Mouse (Mus musculus) bone marrow, adult 2 months (tissue): ENCODE data around the gene Ahsa1. TPM values are rescaled to one million over a fixed set of nuclear protein-coding genes. Genes with fewer than 3 reads are reported as not detected.

ENCODE experiments used
- H3K27ac ChIP-seq: fragments of 200-500 bp; 2 replicates; pipeline ENCODE4 v1.5.1; 2012; ENCODE audit warnings: low read depth, mild to moderate bottlenecking, control low read depth, inconsistent platforms, low read length; ENCODE audit not compliant: control insufficient read depth, poor library complexity, insufficient read depth
- H3K4me1 ChIP-seq: fragments of 200-500 bp; 2 replicates; pipeline ENCODE4 v1.6.1; 2011; ENCODE audit warnings: low read length; ENCODE audit not compliant: control insufficient read depth, insufficient read depth
- H3K4me3 ChIP-seq: fragments of 200-500 bp; replicated peaks from 2 replicates; pipeline ENCODE3; 2011; ENCODE audit warnings: mild to moderate bottlenecking, low read depth, low read length, control low read depth; ENCODE audit not compliant: control insufficient read depth
- CTCF ChIP-seq: fragments of 200-500 bp; IDR thresholded peaks from 2 replicates; pipeline ENCODE4 v1.5.1; 2011; ENCODE audit warnings: low read length, control low read depth; ENCODE audit not compliant: control insufficient read depth, insufficient read depth
- POLR2A ChIP-seq: fragments of 200-500 bp; IDR thresholded peaks from 2 replicates; pipeline ENCODE4 v1.6.1; 2011; ENCODE audit warnings: low read depth, mild to moderate bottlenecking, control low read depth, low read length, borderline replicate concordance; ENCODE audit not compliant: control insufficient read depth
- WGBS: fragments of 180-500 bp; shearing (Covaris S2); methylation state at CpG from one replicate; pipeline ENCODE4 v1.1.7; 2018; 5-methylcytosine and 5-hydroxymethylcytosine counted together
- polyA plus RNA-seq: library from polyadenylated mRNA; stranded (reverse); fragments of >200 nt; gene quantifications from 2 replicates; pipeline ENCODE4 v1.2.4, GENCODE M21; 2011; ENCODE audit warnings: low replicate concordance; ENCODE audit not compliant: missing spikeins, insufficient read depth, insufficient read length

Gene Ahsa1
- polyA plus RNA-seq: 49.0 and 74.4 TPM in 2 replicates

- peak; percentile 95; the same call in 1 of the 2 replicates for TF ChIP-seq POLR2A
- TF ChIP-seq CTCF: no peak
- Histone ChIP-seq H3K4me3 (peak within 1 kb of the TSS; percentile 94), H3K27ac (peak within 1 kb of the TSS; percentile 82), H3K4me1 (peaks cover 5% of the 10 kb centered on the region; the same call in 1 of the 2 replicates)
- WGBS: under 1% methylated on average over 31 of the region's 31 CpGs
Observed at GRCm38 (mm10) chr12:87266108-87266826, at the start of gene Ahsa1, which contains the start of gene Vipas39. Ahsa1 (plus strand) TSS chr12:87266479. Vipas39 (minus strand) TSS chr12:87266256.

GRCm38 (mm10) chr12:87217596-87217995 is 48.7 kb upstream of the Ahsa1 start:
- no peak for TF ChIP-seq CTCF
- no peak for TF ChIP-seq POLR2A
- H3K4me1 ChIP-seq: no peaks in the 10 kb centered on the region
- no peak overlapping the region for H3K4me3 ChIP-seq

DNA sequence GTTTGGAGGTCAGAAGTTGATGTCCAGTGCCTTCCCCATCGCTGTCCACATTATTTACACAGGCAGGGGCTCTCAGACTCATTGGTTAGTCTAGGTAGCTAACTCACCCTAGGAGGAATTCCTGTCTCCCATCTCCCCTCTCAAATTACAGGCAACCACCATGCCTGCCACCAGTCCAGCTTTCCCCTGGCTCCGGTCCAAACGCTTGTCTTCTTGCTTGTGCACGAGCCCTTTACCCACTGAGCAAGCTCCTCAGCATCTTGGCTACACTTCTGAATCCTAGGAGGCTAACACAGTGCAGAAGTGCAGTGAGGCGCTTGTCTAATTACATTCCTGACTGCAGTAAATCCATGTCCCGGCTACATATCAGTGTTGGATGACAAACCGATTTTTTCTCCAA is 46.9 kb upstream of the Ahsa1 start:
- no peaks in the 10 kb centered on the region for H3K4me1 ChIP-seq

More at GRCm38 (mm10) chr12:87217596-87217995, 48.7 kb upstream of the Ahsa1 start:
- no peak overlapping the region for H3K27ac ChIP-seq

DNA sequence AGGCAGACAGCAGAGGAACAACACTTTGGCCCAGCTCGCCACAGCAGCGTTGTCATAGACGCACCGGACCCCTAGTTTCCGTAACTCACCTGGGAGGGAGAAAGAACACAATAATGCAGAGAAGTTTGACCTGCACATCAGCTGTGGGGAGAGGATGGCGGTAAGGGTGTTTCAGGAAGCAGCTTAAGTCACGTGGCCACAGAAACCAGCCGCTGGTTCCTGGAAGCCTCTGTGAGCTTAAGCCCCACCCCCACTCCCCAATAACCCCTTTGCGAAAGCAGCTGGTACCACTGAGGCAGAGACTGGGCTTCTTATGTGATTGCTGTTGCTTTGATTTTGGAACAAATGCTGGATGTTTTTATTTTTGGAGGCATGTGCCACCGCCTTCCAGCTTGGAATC is 41.3 kb upstream of the Ahsa1 start:
- Histone ChIP-seq H3K4me3 (no peak overlapping the region), H3K27ac (no peak overlapping the region), H3K4me1 (peaks cover under 1% of the 10 kb centered on the region; the same call in 1 of the 2 replicates)
- no peak for TF ChIP-seq CTCF
- no peak for TF ChIP-seq POLR2A
- WGBS: 53% methylated on average over 10 of the region's 10 CpGs

More for the DNA sequence above, 46.9 kb upstream of the Ahsa1 start:
- Histone ChIP-seq H3K4me3 (no peak overlapping the region), H3K27ac (no peak overlapping the region)
- TF ChIP-seq POLR2A (no peak), CTCF (no peak)
- 82% methylated on average over 7 of the region's 7 CpGs for WGBS

- no peak overlapping the region for H3K27ac ChIP-seq
- no peak overlapping the region for H3K4me3 ChIP-seq
- TF ChIP-seq POLR2A (no peak), CTCF (no peak)
- 73% methylated on average over 7 of the region's 7 CpGs for WGBS
- peaks cover 2% of the 10 kb centered on the region; the same call in 1 of the 2 replicates for H3K4me1 ChIP-seq
Observed at GRCm38 (mm10) chr12:87226801-87227200, 39.5 kb upstream of the Ahsa1 start.

DNA sequence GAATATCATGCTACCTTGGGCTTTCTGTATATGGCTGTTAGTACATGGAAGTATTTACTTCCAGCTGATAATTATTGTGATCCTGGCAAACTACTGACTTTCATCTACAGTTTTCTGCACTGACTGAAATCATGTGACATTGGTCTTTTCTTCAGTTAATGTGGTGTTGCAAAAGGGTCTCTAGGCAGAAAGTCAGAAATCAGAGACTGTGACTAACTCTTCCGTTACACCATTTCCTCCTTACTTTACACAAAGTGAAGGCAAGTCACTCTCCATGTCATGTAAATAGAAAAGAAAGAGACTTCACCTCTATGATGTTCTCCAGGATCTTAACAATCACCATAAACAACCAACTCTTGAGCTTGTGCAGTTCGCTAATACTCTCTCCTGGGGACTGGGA is 36.6 kb upstream of the Ahsa1 start:
- Histone ChIP-seq H3K27ac (no peak overlapping the region), H3K4me3 (no peak overlapping the region), H3K4me1 (peaks cover 2% of the 10 kb centered on the region; the same call in 1 of the 2 replicates)
- TF ChIP-seq CTCF (no peak), POLR2A (no peak)
- WGBS: 61% methylated on average over 2 of the region's 2 CpGs

DNA sequence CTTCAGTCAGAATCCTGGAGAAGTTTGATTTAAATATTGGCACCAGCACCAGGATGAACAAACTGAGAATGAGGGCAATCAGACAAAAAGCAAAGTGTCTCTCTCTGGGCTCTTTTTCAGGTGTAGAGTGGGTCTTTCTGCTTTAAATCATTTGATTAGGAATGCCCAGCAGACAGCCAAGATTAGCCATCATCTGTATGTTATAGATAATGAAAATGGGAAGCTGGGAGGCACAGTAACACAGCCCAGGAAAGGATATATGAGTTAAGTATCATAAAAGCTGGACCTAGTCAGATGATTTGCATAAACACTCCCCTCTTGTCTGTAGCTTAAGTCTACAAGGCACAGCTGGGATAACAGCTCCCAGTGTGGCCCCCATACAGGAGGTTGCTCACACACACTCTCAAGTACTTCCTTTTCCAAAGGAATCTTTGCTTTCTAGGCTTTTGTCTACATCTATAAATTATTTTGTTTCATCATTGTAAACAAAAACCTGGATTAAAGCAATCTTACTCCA is 35.8 kb upstream of the Ahsa1 start:
- TF ChIP-seq POLR2A (no peak), CTCF (no peak)
- H3K4me1 ChIP-seq: peaks cover 2% of the 10 kb centered on the region; the same call in 1 of the 2 replicates

DNA sequence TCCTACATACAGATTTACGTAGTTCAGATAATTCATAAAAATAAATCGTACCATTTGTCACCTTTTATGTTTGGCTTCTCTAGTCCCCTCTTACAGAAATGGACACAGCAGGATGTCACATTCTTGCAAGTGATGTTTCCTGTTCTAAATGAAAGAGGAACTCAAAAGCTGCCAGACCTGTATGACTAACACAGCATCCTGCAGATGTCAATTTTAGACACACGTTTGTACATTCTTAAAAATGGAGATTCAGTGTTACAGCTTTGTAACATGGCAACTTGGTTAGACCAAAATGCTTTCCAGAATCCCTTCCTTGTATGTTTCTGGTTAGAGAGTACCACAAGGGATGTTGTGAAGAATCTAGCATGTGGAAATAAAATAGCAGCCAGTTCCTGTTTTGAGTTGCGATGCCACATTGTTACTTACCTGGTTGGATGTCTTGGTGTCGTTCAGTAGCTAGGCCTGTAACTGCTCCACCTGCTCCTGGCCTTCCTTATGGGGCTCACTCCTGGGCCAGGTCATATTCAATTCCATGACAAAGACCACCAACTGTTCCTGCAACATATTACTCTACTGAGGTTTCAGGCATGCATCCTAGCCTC is 29.3 kb upstream of the Ahsa1 start:
- 13% methylated on average over 5 of the region's 5 CpGs for WGBS
- peak overlapping the region; percentile 73; the same call in 1 of the 2 replicates for H3K27ac ChIP-seq
- TF ChIP-seq CTCF: no peak
- no peak for TF ChIP-seq POLR2A
- no peak overlapping the region for H3K4me3 ChIP-seq
- peaks cover 5% of the 10 kb centered on the region; the same call in 1 of the 2 replicates for H3K4me1 ChIP-seq

More for the DNA sequence above, 35.8 kb upstream of the Ahsa1 start:
- Histone ChIP-seq H3K27ac (no peak overlapping the region), H3K4me3 (no peak overlapping the region)
